Mouse (Mus musculus) embryo, embryonic 10 days (tissue): Measurements from ENCODE around the gene Pimreg.
A peak's percentile ranks its signal among the peaks of the same experiment; 100 is the strongest.

Experiments
- DNase-seq: peaks from one replicate; pipeline ENCODE4 v3.0.0-alpha.2; 2015; ENCODE audit warnings: low spot score

Pimreg gene

GRCm38 (mm10) chr11:72031353-72031752 is 10.5 kb upstream of the Pimreg start:
- DNase-seq = no peak

- no peak for DNase-seq
Observed at GRCm38 (mm10) chr11:72032091-72032490, 9.7 kb upstream of the Pimreg start.

- no peak for DNase-seq
Observed at GRCm38 (mm10) chr11:72032589-72032988, 9.2 kb upstream of the Pimreg start.

GRCm38 (mm10) chr11:72037409-72037808 is 4.4 kb upstream of the Pimreg start, which contains the start of gene Aipl1:
Gene Aipl1, minus strand, starts transcription at chr11:72037509.
- no peak for DNase-seq

- DNase-seq = peak; percentile 87
Observed at GRCm38 (mm10) chr11:72037996-72038395, 3.8 kb upstream of the Pimreg start.

- DNase-seq = peak; percentile 59
Observed at GRCm38 (mm10) chr11:72039599-72040386, 2.0 kb upstream of the Pimreg start.

- peak; percentile 24 for DNase-seq
Observed at GRCm38 (mm10) chr11:72041290-72041767, 503 bp upstream of the Pimreg start.

- peak; percentile 50 for DNase-seq
Observed at GRCm38 (mm10) chr11:72042631-72043030, 799 bp downstream of the Pimreg start.

- DNase-seq = no peak
Observed at GRCm38 (mm10) chr11:72044231-72044630, 2.4 kb downstream of the Pimreg start.

GRCm38 (mm10) chr11:72048730-72049129 is 6.9 kb downstream of the Pimreg start:
- no peak for DNase-seq

- DNase-seq = no peak
Observed at GRCm38 (mm10) chr11:72049171-72049759, 7.4 kb downstream of the Pimreg start.

- DNase-seq = no peak
Observed at GRCm38 (mm10) chr11:72050168-72050894, 8.5 kb downstream of the Pimreg start.

- peak; percentile 63 for DNase-seq
Observed at GRCm38 (mm10) chr11:72050895-72051858, 9.3 kb downstream of the Pimreg start.

GRCm38 (mm10) chr11:72052221-72052620 is 10.4 kb downstream of the Pimreg start:
- DNase-seq = no peak

- peak; percentile 92 for DNase-seq
Observed at GRCm38 (mm10) chr11:72052636-72053035, 10.8 kb downstream of the Pimreg start.

- DNase-seq = no peak
Observed at GRCm38 (mm10) chr11:72055176-72055575, 13.3 kb downstream of the Pimreg start.

GRCm38 (mm10) chr11:72057166-72057565 is 15.3 kb downstream of the Pimreg start:
- DNase-seq = no peak

- no peak for DNase-seq
Observed at GRCm38 (mm10) chr11:72060416-72060815, 18.6 kb downstream of the Pimreg start.

GRCm38 (mm10) chr11:72061093-72061620 is 19.3 kb downstream of the Pimreg start:
- DNase-seq = no peak

GRCm38 (mm10) chr11:72064414-72064813 is 22.6 kb downstream of the Pimreg start:
- no peak for DNase-seq

GRCm38 (mm10) chr11:72065103-72065502 is 23.3 kb downstream of the Pimreg start:
- DNase-seq = no peak
